Mouse (Mus musculus): ENCODE data around the gene Hint2. TPM values are rescaled to one million over a fixed set of nuclear protein-coding genes. Genes with fewer than 3 reads are reported as not detected.

Gene Hint2
- total RNA-seq, 4 experiments from 2014 or later = 46.4 to 48.6 (median 47.3) TPM

GRCm38 (mm10) chr4:43604751-43605685 is 51.2 kb downstream of the Hint2 start:
- DNase-seq (ENCODE audit: low spot score in 2 of 2) = no peak

Small RNAs within 50 kb of the gene (microRNA-seq; reads per million reads assigned to microRNA genes)
- gene Gm25262 = not detected

Other genes starting within 250 kb of the Hint2 start
- not detected for gene Fam166b, start 227.3 kb downstream of the Hint2 start, total RNA-seq (2022)
- 10 to 100 TPM; 53.4 to 69.3 (median 59.4) TPM for gene Tesk1, start 214.5 kb downstream of the Hint2 start, total RNA-seq (2022)
- not detected for gene Cd72, start 201.8 kb downstream of the Hint2 start, total RNA-seq (2022)
- not detected for gene Sit1, start 172.7 kb downstream of the Hint2 start, total RNA-seq (2022)
- 10 to 100 TPM; 19.2 to 34.9 (median 25.5) TPM for gene Ccdc107, start 163.6 kb downstream of the Hint2 start, total RNA-seq (2022)
- not detected for gene Arhgef39, start 156.8 kb downstream of the Hint2 start, total RNA-seq (2022)
- gene Car9, start 149.5 kb downstream of the Hint2 start, total RNA-seq (2022) = 1 to 10 TPM; 3.2 to 8.8 (median 3.8) TPM
- gene Tpm2, start 132.7 kb downstream of the Hint2 start, total RNA-seq (2022) = 1,000 to 10,000 TPM; 3,728 to 5,173 (median 4,676) TPM
- 10 to 100 TPM; 36.3 to 47.6 (median 41.3) TPM for gene Creb3, start 94.1 kb downstream of the Hint2 start, total RNA-seq (2022)
- gene Tln1, start 93.8 kb downstream of the Hint2 start, total RNA-seq (2022) = 10 to 100 TPM; 52.5 to 57.4 (median 56.6) TPM
- gene Rgp1, start 77.8 kb downstream of the Hint2 start, total RNA-seq (2022) = 10 to 100 TPM; 22.8 to 26.9 (median 23.5) TPM
- gene Gba2, start 77.6 kb downstream of the Hint2 start, total RNA-seq (2022) = 1 to 10 TPM; 3.8 to 4.4 (median 4.2) TPM
- not detected for gene Msmp, start 72.0 kb downstream of the Hint2 start, total RNA-seq (2022)
- 10 to 100 TPM; 31.1 to 40.6 (median 32.6) TPM for gene Npr2, start 24.5 kb downstream of the Hint2 start, total RNA-seq (2022)
- not detected for gene Spag8, start 2.9 kb downstream of the Hint2 start, total RNA-seq (2022)
- 10 to 100 TPM in 2 of 4 experiments, 1 to 10 TPM in 2; 9.5 to 14.4 (median 10.4) TPM for gene Tmem8b, start 12.5 kb upstream of the Hint2 start, total RNA-seq (2022)
- gene Fam221b, start 12.7 kb upstream of the Hint2 start, total RNA-seq (2022) = under 1 TPM in 3 of 4 experiments, not detected in 1; 0.07 to 0.12 (median 0.11) TPM
- gene Olfr70, start 44.3 kb upstream of the Hint2 start, total RNA-seq (2022) = not detected
- gene Olfr71, start 53.8 kb upstream of the Hint2 start, total RNA-seq (2022) = not detected
- 1 to 10 TPM in 3 of 4 experiments, under 1 TPM in 1; 0.73 to 2.9 (median 1.7) TPM for gene Hrct1, start 70.7 kb upstream of the Hint2 start, total RNA-seq (2022)
- 1 to 10 TPM in 1 of 4 experiments, under 1 TPM in 3; 0.77 to 1.5 (median 0.91) TPM for gene Spaar, start 73.6 kb upstream of the Hint2 start, total RNA-seq (2022)
- not detected for gene Olfr159, start 114.5 kb upstream of the Hint2 start, total RNA-seq (2022)
- not detected for gene Olfr156, start 167.4 kb upstream of the Hint2 start, total RNA-seq (2022)
- gene Olfr157, start 183.7 kb upstream of the Hint2 start, total RNA-seq (2022) = not detected
- not detected for gene Olfr155, start 195.1 kb upstream of the Hint2 start, total RNA-seq (2022)
- gene Reck, start 219.1 kb upstream of the Hint2 start, total RNA-seq (2022) = 1 to 10 TPM; 1.4 to 2.4 (median 2.0) TPM

All from gastrocnemius, adult 8-10 months (tissue).